Mouse (Mus musculus) ES-Bruce4 (cell line): ENCODE data around the gene Pear1.

Experiments used
- CTCF ChIP-seq: IDR thresholded peaks from one replicate; pipeline ENCODE4 v1.8.1; 2011; ENCODE audit warnings: low read depth, low read length
- EP300 ChIP-seq: IDR thresholded peaks from 2 replicates; pipeline ENCODE4 v1.6.1; 2011; ENCODE audit warnings: low read depth, low read length; ENCODE audit not compliant: insufficient read depth
- POLR2A ChIP-seq: IDR thresholded peaks from one replicate; pipeline ENCODE4 v1.8.1; 2011; ENCODE audit warnings: low read length; ENCODE audit not compliant: insufficient read depth

DNA sequence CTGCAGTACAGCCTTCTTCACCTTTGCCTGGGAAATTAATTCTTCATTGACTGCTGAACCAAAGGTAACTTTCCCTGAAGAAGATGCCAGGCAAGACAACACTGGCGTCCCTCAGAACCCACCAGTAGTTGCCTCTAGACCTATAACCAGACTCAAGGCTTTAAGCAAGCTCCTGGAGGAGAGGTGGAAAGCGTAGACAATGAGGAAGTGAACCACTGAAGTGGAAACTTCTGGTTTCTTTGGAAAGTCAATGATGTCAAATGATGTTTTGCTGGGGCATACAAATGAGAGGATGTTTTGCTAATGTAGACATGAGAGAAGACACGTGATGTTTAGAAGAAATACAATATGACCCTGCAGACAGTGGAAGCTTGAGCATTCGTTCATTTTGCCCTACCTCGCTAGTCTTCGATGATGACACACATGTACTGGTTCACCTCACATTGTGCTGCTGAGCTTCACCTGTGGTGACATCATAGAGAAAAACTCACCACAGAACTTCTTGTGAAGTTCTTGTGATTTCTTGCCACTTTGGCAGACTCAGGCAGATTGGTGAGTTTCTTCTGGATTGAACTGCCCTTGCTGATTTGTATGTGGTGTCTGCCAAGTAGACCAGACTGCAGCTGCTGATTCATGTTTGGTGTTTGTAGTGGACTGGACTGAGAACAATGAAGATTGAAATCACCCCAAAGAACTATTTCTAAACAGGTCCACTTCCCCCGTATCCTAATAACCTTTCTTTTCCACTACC, 8.2 kb upstream of the Pear1 start:
- TF ChIP-seq EP300 (no peak), POLR2A (no peak), CTCF (no peak)
